Mouse (Mus musculus) cortical plate, adult 2 months (tissue): ENCODE data around the gene Pced1b.

Experiments
- CTCF ChIP-seq: fragments of 200-500 bp; IDR thresholded peaks from 2 replicates; pipeline ENCODE4 v1.5.1; 2011; ENCODE audit warnings: mild to moderate bottlenecking, control low read depth, low read length; ENCODE audit not compliant: insufficient read depth; ENCODE audit errors: extremely low read depth
- POLR2A ChIP-seq: fragments of 200-500 bp; IDR thresholded peaks from 2 replicates; pipeline ENCODE4 v1.6.1; 2011; ENCODE audit warnings: mild to moderate bottlenecking, low read length, control low read depth; ENCODE audit not compliant: insufficient read depth; ENCODE audit errors: extremely low read depth

DNA sequence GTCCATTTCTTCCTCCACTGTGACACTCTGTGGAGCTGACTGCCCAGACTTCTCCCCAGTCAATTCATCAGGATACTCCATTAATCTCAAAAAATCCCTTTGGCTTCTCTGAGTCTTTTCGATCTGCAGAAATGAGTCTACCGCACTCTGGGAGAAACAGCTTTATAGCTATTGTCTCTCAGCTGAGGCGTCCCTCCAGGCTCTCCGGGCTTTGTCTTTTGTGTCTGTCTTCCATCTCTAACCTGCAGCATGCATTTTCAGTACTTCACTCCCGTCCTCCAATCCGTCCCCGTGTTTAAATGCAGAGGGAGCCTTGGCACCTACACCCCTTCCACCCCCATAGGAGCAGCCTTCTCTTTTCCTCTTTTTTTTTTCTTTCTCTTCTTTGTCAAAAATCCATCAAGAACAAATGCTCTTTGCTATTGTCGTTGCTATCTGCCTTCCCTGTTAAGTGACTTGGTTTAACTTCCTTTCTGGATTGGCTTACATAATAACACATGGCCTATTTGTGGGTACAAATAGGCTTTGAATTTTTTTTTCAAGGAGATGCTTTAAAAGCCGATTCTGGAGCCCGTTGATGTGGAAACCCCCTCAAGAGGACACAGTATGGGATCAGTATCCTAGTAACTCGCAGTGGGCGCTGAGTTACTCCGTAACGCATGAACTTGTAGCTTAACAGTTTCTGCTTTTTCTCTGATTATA is 68.0 kb downstream of the Pced1b start:
- no peak for TF ChIP-seq POLR2A
- TF ChIP-seq CTCF, result no peak
